Mouse (Mus musculus): ENCODE measurements around the gene Ifitm2.
"Not testable (repeated sequence)": the region's sequence is repeated elsewhere in the genome, so short reads cannot be mapped to it uniquely, and the experiment has no call there.

Ifitm2 gene

DNA sequence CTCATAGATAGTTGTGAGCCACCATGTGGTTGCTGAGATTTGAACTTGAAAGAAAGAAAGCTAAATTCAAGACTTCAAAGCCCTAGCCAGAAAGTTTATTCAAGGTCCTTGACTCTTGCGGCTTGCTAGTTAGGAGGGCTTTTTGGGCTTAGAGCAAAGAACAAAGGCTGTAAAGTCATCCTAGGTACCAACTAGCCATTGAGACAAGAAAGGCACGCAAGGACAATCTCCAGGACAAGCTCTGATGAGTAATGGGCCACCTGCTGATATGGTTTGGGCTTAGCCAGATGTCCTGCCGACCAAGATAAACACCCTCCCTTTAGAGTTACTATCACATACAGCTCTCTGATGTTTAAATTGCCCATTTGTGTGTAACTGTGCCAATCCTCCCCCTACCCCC lies 12.9 kb upstream of the Ifitm2 start:
- DNase-seq (ENCODE audit: low read depth, low spot score), result not testable (repeated sequence)

DNA sequence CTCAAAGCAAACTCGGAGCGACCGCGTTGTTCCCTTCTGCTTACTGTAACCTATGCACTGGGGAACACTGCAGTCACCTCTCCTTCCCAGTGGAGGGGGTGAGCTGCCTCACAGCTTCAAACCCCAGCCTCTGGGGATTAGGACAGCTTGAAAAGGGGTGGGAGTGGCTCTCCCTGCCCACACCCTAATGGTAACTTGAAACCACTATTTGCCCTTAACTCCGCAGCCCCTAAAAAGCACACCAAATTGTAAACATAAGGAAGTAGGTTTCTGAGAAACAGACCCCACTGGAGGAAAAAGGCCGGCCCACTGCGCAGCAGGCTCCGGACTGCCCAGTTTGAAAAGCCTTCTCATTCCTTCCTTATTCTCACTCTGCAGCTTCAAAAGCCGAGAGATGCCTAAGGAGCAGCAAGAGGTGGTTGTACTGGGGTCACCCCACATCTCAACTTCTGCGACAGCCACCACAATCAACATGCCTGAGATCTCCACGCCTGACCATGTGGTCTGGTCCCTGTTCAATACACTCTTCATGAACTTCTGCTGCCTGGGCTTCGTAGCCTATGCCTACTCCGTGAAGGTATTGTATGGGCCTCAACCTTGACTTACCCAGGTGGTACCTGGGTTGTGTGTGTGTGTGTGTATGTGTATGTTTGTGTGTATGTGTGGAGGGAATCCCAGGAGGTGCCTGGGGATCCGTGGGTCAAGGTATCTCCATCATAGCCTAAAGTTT lies 12.2 kb upstream of the Ifitm2 start:
- DNase-seq (ENCODE audit: low read depth, low spot score), result no peak

DNA sequence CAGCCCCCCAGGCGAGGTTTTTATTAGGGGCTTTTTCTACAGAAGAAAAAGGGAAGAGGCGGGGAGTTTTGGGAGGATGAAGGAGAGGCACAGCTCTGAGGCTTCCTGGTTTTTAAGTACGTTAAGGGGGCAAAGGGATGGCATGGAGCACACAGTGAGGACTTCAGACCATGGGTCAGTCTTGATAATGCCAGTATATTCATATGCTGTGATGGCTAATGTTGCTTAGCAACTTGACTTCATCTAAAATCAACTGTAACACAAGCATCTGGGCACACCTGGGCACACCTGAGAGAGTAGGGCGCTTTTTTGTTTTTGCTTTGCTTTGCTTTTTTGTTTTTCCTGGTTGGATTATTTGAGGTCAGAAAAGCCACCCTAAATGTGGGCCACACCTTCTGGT lies 11.1 kb upstream of the Ifitm2 start, which contains the start of gene Ifitm1:
Ifitm1 (plus strand) TSS at position 301 of the 400 bp plus-strand sequence.
- DNase-seq (ENCODE audit: low read depth, low spot score), result no peak

DNA sequence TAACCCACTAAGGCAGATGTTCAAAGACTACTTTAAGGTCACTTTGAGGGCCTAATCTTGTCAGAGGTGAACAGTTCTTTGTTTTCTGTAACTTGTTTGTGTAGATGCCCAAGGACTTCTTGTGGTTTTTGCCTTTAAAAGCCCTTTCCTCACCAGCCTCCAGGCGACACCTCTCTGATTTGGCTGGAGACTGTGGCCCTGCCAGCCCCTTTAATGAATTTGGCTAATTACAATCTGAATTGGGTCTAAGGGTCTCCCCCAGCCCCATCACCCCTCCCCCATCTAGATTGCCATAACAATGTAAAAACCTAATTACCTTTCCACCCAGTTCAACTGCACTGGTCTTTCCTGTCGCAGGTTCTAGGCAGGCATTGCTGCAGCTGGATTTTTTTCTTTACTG lies 6.9 kb upstream of the Ifitm2 start:
- DNase-seq (ENCODE audit: low read depth, low spot score), result no peak

DNA sequence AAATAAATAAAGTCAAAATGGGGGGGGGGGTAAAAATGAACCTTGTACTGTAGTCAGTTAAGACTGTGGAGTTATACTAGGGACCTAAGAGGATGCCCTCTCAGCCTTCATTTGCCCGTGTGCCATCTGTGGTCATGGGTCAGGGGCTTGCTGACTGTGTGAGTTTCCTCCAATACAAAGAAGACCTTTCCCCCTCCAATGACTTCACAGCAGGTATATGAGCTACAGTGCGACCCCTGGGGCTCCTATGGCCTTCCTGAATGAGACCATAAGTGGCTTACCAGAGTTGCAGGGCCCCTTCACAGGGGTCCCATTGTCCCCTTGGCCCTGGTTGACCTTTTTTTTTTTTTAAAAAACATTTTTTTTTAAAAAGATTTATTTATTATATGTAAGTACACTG lies 5.6 kb upstream of the Ifitm2 start:
- DNase-seq (ENCODE audit: low read depth, low spot score), result no peak

DNA sequence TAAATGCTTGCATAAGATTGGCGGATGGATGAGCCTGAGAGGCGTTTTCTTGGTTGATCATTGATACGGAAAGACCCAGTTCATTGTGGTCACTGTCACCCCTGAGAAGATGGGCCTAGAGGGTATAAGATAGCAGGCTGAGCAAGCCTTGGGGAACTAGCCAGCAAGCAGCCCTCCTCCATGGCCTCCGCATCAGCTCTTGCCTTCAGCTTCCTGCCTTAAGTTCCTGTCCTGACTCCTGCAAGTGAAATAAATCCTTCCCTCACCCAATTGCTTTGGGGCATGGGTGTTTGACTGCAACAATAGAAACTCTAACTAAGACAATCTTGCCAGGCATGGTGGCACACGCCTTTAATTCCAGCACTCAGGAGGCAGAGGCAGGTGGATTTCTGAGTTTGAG lies 4.2 kb upstream of the Ifitm2 start:
- no peak for DNase-seq (ENCODE audit: low read depth, low spot score)

DNA sequence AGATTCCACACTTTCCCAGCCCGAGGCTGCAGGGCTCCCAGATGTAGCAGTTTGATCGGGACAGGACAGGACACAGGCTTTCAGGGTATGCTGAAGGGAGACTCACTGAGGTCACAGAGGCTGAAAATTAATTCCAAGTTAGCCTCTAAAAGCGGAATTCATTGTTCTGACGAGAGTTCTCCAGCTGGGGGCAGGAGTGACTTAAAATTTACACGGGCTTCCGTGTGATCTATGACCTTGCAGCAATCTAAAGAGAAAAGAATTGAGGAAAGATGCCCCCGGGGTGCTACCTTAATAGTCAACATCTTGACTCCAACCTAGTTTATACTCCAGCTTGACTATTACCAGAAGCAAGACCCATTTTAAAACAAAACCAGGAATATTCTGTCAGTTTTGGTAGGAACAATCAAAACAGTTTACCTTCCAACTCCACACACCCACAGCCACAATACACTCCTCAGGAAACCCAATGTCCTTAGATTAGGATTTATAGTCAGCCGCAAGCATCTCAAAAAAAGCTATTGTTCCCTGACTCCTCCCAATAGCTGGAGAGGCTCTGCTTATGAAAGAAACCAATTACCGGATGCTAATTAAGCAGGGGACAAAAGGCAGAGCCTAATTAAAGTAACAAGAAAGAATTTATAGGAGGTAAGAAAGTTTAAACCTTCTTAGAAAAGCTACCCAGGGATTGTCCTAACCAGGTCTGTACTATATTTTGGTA lies 3.6 kb upstream of the Ifitm2 start:
- DNase-seq (ENCODE audit: low read depth, low spot score), result no peak

DNA sequence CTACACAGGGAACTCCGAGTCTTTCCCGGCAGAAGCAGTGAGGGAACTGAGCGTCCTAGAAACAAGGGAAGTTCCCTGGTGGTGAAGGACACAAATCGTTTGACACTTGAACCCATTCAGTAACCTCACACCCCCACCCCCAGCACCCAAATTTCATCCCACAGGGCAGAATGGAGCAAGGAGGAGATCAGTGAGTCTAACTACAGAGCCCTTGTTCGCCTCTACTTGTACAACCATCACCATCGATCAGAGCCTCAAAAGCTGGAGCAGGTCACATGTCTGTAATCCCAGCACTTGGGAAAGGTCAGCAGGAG lies 726 bp upstream of the Ifitm2 start:
- no peak for DNase-seq (ENCODE audit: low read depth, low spot score)

DNA sequence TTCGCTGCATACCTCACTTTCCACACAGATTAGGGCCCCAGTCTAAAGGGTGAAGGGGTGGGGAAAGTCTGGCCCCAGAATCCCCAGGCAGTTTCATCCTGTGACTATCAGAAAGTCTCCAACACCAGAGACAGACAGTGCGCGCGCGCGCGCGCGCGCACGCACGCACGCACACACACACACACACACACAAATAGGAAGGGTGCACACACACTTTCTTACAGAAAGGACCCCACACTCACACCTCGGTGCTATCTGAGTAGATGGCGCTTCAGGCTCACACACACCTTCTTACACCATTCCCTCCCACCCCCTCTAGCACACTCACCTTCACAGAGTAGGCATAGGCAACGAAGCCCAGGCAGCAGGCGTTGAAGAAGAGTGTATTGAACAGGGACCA lies 445 bp downstream of the Ifitm2 start:
- DNase-seq (ENCODE audit: low read depth, low spot score), result no peak

DNA sequence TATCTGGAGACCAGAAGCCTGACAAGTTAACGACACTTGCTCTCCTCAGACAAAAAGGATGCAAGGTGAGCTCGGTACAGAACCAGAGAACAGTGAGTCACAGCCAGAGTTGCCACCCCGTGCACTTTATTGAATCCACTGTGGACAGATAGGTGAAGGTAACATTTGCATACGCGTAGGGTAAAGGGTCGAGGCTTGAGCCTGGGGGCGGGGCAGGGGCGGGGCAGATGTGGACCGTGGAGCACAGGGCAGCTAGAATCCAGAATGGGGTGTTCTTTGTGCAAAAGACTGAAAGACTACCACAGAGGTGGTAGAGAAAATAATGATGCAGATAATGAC lies 1.1 kb downstream of the Ifitm2 start:
- no peak for DNase-seq (ENCODE audit: low read depth, low spot score)

DNA sequence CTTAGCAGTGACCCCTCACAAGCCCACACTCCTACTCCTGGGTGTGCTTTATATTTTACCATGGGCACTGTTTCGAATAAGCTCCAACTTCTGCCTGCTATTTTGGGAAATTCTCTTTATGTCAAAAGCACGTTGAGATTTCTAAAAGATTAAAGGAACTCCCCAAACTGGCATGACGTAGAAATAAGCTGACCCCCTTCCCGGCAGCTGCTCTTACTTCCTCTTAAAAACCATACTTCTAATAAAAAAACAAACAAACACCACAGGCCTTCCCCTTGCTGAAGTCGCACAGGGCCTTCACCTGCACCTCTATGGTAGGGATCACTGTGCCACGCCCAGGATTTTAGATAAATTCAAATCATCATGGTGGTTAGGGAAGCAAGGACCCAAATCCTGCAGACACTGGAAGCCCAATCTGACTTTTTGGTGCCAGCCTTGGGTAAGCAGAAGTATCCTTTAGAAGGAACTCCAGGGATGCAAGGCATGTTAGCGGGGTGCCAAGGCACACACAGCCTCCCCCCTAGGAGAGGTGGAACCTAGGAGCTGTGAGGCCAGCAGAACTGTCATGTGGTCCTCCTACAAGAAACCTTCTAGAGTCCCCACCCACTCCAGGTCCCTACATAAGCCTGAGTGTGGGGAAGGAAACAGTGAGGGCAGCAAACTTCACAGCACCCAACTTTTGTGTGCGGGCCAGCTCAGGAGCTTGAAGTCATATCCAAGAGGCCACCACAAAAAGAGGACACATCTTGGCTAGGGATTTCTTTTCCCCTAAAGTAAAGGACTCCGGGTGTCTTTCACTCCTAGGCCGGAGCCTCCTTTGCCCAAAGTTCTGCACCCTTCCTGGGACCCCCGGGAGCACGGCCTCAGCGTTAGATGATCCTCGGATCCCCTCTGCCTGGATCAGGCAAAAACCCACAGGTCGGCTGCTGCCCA lies 1.7 kb downstream of the Ifitm2 start:
- DNase-seq (ENCODE audit: low read depth, low spot score), result no peak

DNA sequence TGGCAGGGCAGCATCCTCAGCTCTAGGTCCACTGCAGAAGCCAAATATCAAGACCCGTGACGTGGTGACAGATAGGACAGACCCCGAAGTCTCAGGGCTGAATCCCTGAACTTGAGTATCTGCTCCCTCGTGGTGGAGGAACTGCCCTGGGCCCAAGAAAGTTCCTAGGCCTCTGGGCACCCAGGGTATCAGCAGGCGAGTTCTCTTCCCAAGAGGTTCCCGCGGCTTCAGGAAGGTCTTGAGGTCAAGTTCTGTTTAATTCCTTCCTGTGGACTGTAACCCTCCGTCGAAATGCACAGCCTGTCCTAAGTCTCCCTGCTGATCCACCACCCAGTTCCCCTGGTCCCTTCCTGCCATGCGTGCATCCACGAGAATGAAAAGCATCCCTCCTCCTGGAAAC lies 2.7 kb downstream of the Ifitm2 start:
- DNase-seq (ENCODE audit: low read depth, low spot score), result no peak

DNA sequence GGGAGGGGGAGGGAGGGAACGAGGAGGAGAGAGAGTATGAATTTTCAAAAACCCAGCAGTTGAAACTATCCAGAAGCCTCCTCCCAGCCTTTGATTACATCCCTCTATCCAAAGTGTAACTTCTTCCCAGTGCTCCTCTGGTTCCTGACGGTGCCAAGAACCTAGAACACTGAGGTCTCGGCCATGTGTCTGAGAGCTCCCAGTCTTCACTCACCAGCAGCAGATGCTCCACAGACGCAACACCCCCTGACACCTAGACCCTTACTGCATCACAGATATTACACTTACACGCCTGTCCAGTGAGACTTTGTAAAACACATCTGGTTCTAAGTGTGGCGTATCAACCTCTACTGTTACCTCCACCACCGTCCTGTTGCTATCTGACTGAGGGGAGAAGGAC lies 3.3 kb downstream of the Ifitm2 start:
- no peak for DNase-seq (ENCODE audit: low read depth, low spot score)

DNA sequence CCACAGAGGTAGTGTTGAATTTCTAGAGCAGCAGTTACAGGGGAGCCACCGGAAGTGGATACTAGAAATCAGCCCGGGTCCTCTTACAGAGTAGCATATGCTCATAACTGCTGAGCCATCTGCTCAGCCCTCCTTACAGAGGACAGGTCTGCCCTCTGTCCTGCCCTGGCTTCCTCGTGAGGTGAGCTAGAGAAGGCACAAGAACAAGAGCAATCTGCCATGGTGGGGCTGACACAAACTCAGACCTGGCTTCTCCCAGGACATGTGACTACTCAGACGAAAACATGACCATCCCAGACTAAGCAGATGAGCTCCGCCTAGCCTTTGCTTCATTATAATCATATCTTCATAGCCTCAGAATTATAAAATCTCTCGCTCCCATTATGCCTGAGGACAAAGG lies 4.0 kb downstream of the Ifitm2 start:
- no peak for DNase-seq (ENCODE audit: low read depth, low spot score)

DNA sequence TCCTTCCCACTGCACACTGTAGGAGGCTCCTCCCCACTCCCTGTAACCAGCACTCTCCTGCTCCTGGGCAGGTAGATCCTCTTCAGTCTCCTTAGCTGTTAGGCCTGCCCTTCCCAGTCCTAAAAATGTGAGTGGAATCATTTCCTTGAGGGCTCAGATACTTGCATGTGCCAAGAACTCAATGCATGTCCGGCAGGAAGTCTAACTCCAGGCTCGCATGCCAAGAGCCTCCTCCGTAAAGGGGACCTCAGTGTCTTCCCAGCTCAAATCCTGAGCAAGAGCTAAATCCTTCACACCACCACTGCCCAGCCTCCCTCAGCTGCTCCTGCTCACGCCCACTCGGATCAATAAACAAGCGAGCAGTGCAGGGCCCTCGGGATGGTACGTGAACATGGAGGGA lies 4.7 kb downstream of the Ifitm2 start:
- no peak for DNase-seq (ENCODE audit: low read depth, low spot score)

DNA sequence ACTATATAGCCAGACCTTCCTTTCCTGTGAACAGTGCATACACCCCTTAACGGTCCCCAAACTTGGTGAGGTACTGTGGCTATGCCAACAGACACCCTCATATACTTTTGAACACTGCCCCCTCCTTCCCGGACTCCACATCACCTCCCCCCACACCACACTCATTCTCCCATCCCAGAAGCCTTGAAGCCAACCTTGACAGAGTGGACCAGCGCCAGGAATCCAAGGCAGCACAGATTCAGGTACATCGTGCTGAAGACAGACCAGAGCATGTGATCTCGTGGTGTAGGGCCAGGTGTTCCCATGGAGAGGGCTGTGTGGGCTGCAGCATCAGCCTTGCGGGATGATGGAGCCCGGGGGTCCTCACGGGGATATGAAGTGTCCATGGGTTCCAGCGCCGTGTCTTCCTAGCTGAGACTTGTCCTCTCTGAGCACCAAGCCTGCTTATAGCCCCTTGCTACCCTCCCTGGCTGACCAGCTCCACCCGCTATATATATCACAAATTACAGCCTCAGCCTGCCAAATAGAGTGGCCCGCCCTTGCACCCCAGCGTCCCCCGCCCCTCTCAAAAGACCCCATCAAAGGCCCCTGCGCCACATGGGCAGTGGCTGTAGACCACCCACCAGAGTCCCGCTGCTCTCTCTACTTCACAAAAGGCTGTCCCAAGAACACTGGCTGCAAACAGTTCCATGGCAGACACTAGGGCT lies 5.8 kb downstream of the Ifitm2 start, which contains the start of gene Ifitm5:
Ifitm5 (minus strand) TSS at position 468 of the 707 bp plus-strand sequence.
- DNase-seq (ENCODE audit: low read depth, low spot score), result no peak

DNA sequence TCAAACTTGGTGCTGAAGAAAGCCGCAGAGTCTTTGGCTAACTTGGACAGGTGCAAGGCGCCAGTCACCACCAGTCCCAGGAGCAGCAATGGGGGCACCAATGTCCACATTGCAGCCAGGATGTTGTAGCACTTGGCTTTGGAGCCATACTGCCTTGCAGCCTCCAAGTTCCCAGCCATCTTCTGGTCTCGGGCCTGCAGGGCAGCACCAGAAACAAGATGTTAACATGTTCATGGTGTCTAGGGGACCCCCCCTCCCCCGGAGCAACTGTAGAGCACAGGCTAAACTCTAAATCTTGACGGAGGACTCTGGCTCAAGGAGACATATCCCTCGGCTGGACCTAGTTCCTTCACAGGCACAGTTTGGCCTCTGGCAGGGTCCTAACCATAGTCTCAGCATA lies 6.5 kb downstream of the Ifitm2 start:
- DNase-seq (ENCODE audit: low read depth, low spot score), result no peak

DNA sequence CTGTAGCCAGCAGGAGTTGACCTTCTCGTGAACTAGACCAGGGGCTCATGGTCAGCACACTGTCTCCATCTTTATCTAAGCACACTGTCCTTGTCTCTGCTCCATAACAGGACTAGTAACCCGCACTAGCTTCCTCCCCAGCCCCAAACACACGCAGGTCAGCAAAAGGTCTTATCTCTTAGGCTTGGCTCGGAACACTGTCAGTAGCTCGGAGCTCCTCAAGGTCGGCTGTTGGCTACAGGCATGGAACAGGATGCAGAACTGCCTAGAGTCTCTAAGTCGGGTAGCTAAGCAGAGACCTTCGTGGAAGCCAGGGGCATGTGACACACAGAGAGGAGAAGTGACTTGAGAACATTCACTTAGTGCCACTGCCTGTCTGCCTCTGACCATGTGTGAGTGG lies 7.6 kb downstream of the Ifitm2 start:
- no peak for DNase-seq (ENCODE audit: low read depth, low spot score)

DNA sequence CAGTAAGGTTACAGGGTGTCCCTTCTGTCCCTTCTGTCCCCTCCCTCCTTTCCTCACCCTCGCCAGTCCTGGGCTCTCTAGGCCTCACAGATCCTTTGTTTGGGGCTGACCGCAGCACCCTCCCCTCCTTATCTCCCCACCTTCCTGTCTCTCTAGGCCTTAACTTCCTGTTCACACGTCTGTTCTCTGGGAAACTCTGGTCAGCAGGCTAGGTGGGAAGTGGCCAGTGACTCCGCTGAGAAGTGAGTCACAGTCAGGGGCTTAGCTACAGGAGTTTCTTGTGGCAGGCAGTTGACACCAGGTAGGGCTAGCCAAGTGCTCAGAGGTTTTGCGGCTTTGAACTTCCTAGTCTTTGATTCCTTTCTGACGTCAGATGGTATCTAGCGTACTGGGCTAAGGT lies 8.8 kb downstream of the Ifitm2 start:
- no peak for DNase-seq (ENCODE audit: low read depth, low spot score)

DNA sequence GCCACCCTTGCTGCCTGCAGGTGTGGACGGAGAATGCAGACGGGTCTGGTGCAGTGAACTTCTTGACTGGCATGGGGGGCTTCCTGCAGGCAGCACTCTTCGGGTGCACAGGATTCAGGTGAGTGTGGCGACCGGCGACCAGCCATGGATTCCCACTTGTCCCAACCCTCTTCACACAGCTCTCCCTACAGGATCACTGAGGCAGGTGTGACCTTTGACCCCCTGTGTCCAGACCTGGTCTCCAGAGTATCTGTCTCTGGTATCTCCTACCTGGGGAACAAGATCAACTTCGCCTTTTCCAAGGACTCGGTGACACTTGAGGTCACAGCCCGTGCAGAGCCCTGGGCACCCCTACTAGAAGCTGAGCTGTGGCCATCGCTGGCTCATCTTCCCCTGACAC lies 9.5 kb downstream of the Ifitm2 start:
- DNase-seq (ENCODE audit: low read depth, low spot score), result no peak

DNA sequence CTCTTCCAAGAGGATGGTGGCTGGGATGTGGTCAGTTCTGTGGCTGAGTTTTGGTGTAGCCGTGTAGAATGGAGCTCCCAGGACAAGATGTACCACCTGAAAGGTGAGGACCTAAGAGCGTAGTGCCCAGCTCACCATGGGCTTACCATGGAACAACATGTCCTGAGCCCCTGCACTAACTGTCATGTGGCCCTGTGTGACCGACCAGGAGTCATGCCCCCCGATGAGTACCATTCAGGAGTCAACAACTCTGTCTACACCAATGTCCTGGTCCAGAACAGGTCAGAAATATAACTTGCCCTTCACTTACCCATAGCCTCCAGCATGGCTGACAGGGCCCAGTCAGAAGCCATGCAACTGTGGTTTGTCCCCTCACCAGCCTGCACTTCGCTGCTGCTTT lies 10.5 kb downstream of the Ifitm2 start:
- DNase-seq (ENCODE audit: low read depth, low spot score), result no peak

DNA sequence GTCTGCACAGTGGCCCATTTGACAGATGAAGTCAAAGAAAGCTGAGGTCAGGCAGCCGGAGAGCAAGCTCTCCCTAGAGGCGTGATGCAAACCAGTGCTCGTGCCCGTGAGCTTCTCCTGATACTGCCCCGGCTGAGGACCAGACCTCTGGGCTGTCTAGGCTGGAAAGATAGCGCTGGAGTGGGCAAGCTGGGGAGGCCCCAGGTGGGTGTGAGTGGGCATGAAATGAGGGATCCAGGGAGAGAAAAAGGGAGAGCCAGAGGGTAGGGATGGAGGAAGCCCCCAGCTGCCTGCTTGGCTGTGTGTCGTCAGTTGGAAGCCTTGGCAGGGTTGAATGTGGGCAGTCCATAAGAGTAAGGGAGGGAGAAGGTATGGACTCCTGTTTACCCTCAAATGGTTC lies 11.6 kb downstream of the Ifitm2 start:
- no peak for DNase-seq (ENCODE audit: low read depth, low spot score)
